Mouse (Mus musculus) embryonic facial prominence, embryonic 15.5 days (tissue): ENCODE data around the gene Birc6. TPM values are rescaled to one million over a fixed set of nuclear protein-coding genes. Genes with fewer than 3 reads are reported as not detected.
A peak's percentile ranks its signal among the peaks of the same experiment; 100 is the strongest.

Source experiments
- ATAC-seq: fragments of 200-750 bp; cut with Nextera tagmentation; 2 replicates; pipeline ENCODE4 v1.8.0; 2017; ENCODE audit warnings: low read depth, moderate TSS enrichment; ENCODE audit not compliant: insufficient number of reproducible peaks, low FRiP score, low TSS enrichment
- H3K27ac ChIP-seq: fragments of 300-500 bp; sonication (generic); replicated peaks from 2 replicates; pipeline ENCODE4 v1.5.1; 2015; ENCODE audit warnings: mild to moderate bottlenecking, inconsistent platforms
- H3K27me3 ChIP-seq: fragments of 300-500 bp; sonication (generic); 2 replicates; pipeline ENCODE4 v1.6.1; 2015; ENCODE audit warnings: inconsistent platforms
- H3K36me3 ChIP-seq: fragments of 300-500 bp; sonication (generic); 2 replicates; pipeline ENCODE4 v1.6.1; 2015; ENCODE audit warnings: mild to moderate bottlenecking, inconsistent platforms
- H3K4me1 ChIP-seq: fragments of 300-500 bp; sonication (generic); 2 replicates; pipeline ENCODE4 v1.6.1; 2015; ENCODE audit warnings: inconsistent platforms
- H3K4me2 ChIP-seq: fragments of 300-500 bp; sonication (generic); replicated peaks from 2 replicates; pipeline ENCODE4 v1.6.1; 2015; ENCODE audit warnings: mild to moderate bottlenecking, inconsistent platforms
- H3K4me3 ChIP-seq: fragments of 300-500 bp; sonication (generic); replicated peaks from 2 replicates; pipeline ENCODE4 v1.5.1; 2015; ENCODE audit warnings: mild to moderate bottlenecking, inconsistent platforms
- H3K9ac ChIP-seq: fragments of 300-500 bp; sonication (generic); 2 replicates; pipeline ENCODE4 v1.6.1; 2015; ENCODE audit warnings: inconsistent platforms
- H3K9me3 ChIP-seq: fragments of 300-500 bp; sonication (generic); replicated peaks from 2 replicates; pipeline ENCODE4 v1.6.1; 2016; ENCODE audit warnings: inconsistent platforms
- WGBS: fragments of 180-500 bp; shearing (Covaris S2); methylation state at CpG from one replicate; pipeline ENCODE4 v1.1.7; 2015; 5-methylcytosine and 5-hydroxymethylcytosine counted together
- polyA plus RNA-seq: library from polyadenylated mRNA; unstranded; fragments of >200 nt; fragmentation: Nextera tagmentation; extraction: Ambion mirVana; gene quantifications from 2 replicates; pipeline ENCODE4 v1.2.1, GENCODE M21; 2015

Birc6 gene
- polyA plus RNA-seq, 1 experiment from 2014 or later = 79.5 TPM

DNA sequence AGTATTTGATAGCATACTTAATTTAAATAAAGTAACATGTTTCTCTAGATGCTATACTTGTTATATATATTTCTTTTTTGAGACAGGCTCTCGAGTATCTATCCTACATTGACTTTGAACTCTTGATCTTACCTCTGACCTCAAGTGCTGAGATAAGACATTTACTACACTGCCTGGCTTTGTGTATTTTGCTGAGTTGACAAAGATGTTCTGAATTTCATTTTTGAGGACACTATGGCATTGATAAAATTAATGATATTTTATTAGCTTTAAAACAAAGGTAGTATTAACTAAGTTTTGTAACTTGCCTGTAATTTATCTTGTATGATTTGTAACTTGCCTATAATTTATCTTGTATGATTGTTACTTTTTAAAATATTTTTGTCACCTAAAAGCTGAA lies 41.1 kb downstream of the Birc6 start:
- no peak for ATAC-seq
- H3K27me3 ChIP-seq = no peaks in the 10 kb centered on the region
- no peaks in the 10 kb centered on the region for H3K9me3 ChIP-seq
- peaks cover 22% of the 10 kb centered on the region for H3K36me3 ChIP-seq
- no peak overlapping the region for H3K4me3 ChIP-seq
- 85% methylated on average over 1 of the region's 1 CpGs for WGBS
- no peak overlapping the region for H3K27ac ChIP-seq
- H3K4me1 ChIP-seq = no peaks in the 10 kb centered on the region
- no peak overlapping the region for H3K4me2 ChIP-seq
- H3K9ac ChIP-seq = no peak overlapping the region

DNA sequence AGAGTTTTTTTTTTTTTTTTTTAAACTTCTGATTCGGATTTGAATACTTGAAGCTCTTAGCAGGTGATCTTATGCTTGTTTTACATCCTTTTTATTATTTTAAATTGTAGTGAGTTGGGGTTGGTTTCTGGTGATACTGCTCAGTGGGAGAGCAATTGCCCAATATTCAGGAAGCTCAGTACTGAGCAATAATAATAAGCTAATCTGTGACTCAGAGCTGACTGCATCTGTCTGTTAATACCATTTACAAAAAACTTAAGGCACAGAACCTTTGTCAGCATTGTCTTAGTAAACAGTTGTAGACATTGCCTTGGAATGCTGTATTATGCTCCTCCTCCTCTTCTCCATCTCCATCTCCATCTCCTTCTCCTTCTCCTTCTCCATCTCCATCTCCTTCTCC lies 42.5 kb downstream of the Birc6 start:
- no peak overlapping the region for H3K9ac ChIP-seq
- no peaks in the 10 kb centered on the region for H3K9me3 ChIP-seq
- H3K36me3 ChIP-seq = peaks cover 18% of the 10 kb centered on the region
- H3K27ac ChIP-seq = no peak overlapping the region
- 50% methylated on average over 1 of the region's 1 CpGs for WGBS
- H3K4me2 ChIP-seq = no peak overlapping the region
- ATAC-seq = no peak
- no peaks in the 10 kb centered on the region for H3K4me1 ChIP-seq
- no peak overlapping the region for H3K4me3 ChIP-seq
- H3K27me3 ChIP-seq = no peaks in the 10 kb centered on the region

DNA sequence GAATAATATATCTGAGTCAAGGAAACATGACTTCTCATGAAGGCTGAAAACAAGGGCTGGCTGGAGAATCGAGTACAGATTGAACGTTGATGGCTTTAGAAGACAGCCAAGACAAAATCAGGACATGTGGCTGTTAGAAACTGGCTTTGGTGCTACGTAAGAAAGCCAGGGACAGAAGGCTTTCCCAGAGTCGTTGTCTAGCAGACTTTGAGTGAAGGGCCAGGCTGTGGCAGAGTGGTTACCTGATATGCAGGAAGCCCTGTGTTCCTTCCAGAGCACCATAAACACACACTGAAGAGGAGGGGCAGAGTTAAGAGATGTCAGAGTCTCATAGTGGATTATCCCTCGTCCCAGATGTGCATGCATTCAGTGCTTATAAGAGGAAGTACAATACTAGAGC lies 49.1 kb downstream of the Birc6 start:
- WGBS = 37% methylated on average over 5 of the region's 5 CpGs
- Histone ChIP-seq H3K4me2 (no peak overlapping the region), H3K27ac (no peak overlapping the region), H3K4me3 (no peak overlapping the region), H3K9me3 (no peaks in the 10 kb centered on the region), H3K36me3 (peaks cover 20% of the 10 kb centered on the region), H3K27me3 (no peaks in the 10 kb centered on the region), H3K4me1 (no peaks in the 10 kb centered on the region), H3K9ac (no peak overlapping the region)
- ATAC-seq = no peak

DNA sequence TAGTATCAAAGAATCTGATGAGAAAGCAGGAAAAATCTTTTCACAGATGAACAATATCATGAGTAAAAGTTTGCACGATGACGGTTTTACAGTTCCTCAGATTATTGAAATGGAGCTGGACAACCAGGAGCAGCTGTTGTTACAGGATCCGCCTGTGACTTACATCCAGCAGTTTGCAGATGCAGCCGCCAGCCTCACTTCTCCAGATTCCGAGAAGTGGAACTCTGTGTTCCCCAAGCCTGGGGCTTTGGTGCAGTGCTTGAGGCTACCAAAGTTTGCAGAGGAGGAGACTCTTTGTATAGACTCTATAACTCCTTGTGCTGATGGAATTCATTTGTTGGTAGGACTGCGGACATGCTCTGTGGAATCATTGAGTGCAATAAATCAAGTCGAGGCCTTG lies 51.5 kb downstream of the Birc6 start:
- H3K36me3 ChIP-seq = peaks cover 16% of the 10 kb centered on the region
- WGBS = 83% methylated on average over 7 of the region's 7 CpGs

DNA sequence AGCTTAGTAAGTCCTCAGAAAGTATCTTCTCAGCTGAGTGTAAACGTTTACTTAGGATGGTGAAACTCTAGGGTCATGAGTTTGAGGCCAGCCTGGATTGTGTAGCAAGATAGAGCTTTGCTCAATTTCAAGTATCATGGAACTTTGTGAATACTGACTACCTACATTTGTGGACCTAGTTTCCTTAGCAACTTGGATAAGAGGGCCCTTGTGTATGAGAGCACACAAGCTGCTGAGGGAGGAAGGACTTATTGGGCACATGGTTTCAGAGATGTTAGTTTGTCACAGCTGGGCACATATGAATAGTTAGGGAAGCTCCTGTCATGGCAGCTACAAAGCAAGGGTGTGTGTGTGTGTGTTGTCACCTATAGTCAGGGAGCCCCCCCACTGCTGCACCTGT lies 52.6 kb downstream of the Birc6 start:
- ATAC-seq = no peak
- H3K27me3 ChIP-seq = no peaks in the 10 kb centered on the region
- WGBS = 91% methylated on average over 1 of the region's 1 CpGs
- H3K4me1 ChIP-seq = no peaks in the 10 kb centered on the region
- H3K27ac ChIP-seq = no peak overlapping the region
- no peak overlapping the region for H3K9ac ChIP-seq
- H3K4me2 ChIP-seq = no peak overlapping the region
- no peak overlapping the region for H3K4me3 ChIP-seq
- H3K36me3 ChIP-seq = peaks cover 16% of the 10 kb centered on the region
- H3K9me3 ChIP-seq = no peaks in the 10 kb centered on the region

More for the DNA sequence above, 51.5 kb downstream of the Birc6 start:
- Histone ChIP-seq H3K4me3 (no peak overlapping the region), H3K9ac (no peak overlapping the region), H3K4me1 (no peaks in the 10 kb centered on the region), H3K9me3 (no peaks in the 10 kb centered on the region), H3K27me3 (no peaks in the 10 kb centered on the region), H3K27ac (no peak overlapping the region), H3K4me2 (no peak overlapping the region)
- no peak for ATAC-seq

DNA sequence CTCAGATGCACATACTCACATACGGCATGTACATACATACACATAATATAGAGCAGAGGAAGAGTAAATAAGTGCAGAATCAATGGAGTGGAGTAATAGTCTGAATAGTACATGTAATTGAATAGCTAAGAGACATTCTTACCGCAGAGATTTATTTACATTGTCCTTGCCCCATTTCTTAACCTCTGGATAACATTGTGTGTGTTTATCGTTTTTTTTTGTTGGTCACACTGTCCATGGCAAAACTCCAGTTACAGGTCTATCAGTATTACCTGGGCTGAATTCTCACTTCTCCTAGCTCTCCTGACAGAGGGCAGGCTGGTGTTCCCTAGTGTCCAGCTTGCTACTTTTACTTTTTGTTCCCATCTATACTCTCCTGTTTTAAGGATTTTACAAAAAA lies 58.7 kb downstream of the Birc6 start:
- no peak overlapping the region for H3K9ac ChIP-seq
- no peak for ATAC-seq
- 87% methylated on average over 3 of the region's 3 CpGs for WGBS
- no peaks in the 10 kb centered on the region for H3K9me3 ChIP-seq
- H3K27me3 ChIP-seq = no peaks in the 10 kb centered on the region
- no peaks in the 10 kb centered on the region for H3K4me1 ChIP-seq
- H3K36me3 ChIP-seq = peaks cover 13% of the 10 kb centered on the region
- H3K4me2 ChIP-seq = no peak overlapping the region
- 0 out of 2 replicates have a peak overlapping the region, but pooled peaks have one; percentile 11 for H3K27ac ChIP-seq
- H3K4me3 ChIP-seq = no peak overlapping the region

DNA sequence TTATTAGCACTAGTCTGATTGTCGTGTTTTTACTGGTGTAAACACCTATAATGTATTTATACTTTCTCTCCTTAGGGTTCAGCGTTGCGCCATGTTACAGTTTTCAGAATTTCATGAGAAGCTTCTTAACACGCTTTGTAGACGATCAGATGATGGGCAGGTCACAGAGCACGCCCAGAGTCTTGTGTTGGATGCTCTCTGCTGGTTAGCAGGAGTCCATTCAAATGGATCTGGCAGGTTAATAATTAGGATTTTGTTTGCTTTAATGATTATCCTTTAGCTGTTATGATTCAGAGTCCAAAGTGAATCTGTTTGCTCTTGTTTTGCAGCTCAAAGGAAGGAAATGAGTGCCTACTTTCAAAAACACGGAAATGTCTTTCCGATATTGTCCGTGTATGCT lies 70.8 kb downstream of the Birc6 start:
- Histone ChIP-seq H3K27me3 (no peaks in the 10 kb centered on the region), H3K4me2 (no peak overlapping the region), H3K9me3 (no peaks in the 10 kb centered on the region), H3K9ac (no peak overlapping the region), H3K27ac (no peak overlapping the region), H3K4me3 (no peak overlapping the region), H3K36me3 (peaks cover 56% of the 10 kb centered on the region), H3K4me1 (no peaks in the 10 kb centered on the region)
- no peak for ATAC-seq
- WGBS = 90% methylated on average over 9 of the region's 9 CpGs

DNA sequence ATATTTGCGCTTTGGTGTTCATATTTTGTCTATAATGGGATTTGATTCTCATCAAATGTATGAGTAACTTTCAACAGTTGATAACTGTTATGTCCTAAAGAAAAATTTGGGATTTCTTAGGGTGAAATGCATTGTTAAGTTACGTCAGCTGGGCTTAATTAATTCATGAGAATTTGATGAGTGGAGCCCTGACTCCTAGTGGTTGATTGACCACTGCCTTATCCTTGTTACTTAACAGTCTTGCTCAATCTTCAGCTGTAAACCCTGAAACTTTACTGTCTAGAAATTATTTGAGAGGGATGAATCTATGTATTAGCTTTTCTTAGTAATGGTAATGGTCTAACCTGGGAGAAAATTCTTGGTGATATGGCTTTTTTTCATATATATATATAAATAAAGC lies 71.3 kb downstream of the Birc6 start:
- ATAC-seq = no peak
- Histone ChIP-seq H3K4me2 (no peak overlapping the region), H3K27me3 (no peaks in the 10 kb centered on the region), H3K4me1 (no peaks in the 10 kb centered on the region), H3K9ac (no peak overlapping the region), H3K9me3 (no peaks in the 10 kb centered on the region), H3K4me3 (no peak overlapping the region), H3K36me3 (peaks cover 53% of the 10 kb centered on the region), H3K27ac (no peak overlapping the region)
- WGBS = 86% methylated on average over 2 of the region's 2 CpGs

DNA sequence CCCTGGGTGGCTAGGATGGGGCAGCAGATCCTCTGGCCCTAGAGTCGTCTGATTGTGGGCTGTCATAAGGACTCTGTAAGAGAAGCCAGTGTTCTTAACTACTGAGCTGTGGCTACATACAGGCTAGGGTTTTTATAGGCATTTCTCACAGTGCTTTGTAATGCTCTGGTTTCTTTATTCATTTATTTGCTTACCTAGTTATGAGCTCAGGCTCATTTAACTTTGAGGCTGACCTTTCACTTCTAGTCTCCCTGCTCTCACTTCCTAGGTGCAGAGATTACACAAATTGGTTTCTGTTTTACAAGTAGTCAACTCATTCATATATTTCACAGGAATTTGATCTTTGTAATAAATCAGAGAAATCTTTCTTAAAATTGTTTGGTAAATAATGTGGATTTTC lies 73.1 kb downstream of the Birc6 start:
- Histone ChIP-seq H3K9me3 (no peaks in the 10 kb centered on the region), H3K9ac (no peak overlapping the region), H3K27me3 (no peaks in the 10 kb centered on the region), H3K4me3 (no peak overlapping the region), H3K36me3 (peaks cover 43% of the 10 kb centered on the region), H3K4me2 (no peak overlapping the region), H3K27ac (no peak overlapping the region), H3K4me1 (no peaks in the 10 kb centered on the region)
- WGBS = 74% methylated on average over 1 of the region's 1 CpGs
- no peak for ATAC-seq

DNA sequence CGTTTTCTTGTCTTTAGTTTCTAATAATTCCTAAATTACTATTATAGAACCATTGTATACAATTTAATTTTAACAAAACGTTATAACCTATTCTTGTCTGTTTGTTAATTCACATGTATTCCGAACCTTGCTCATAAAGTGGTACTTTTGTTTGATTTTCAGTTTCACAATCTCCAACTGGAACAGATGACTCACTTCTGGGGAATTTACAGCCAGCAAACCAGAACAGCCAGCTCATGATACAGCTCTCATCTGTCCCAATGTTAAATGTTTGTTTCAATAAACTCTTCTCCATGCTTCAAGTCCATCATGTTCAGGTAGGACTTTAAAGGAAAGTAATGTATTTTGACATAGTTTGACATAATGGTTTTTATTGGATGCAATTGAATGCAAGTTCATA lies 102.7 kb downstream of the Birc6 start:
- 77% methylated on average over 3 of the region's 3 CpGs for WGBS
- ATAC-seq = no peak

DNA sequence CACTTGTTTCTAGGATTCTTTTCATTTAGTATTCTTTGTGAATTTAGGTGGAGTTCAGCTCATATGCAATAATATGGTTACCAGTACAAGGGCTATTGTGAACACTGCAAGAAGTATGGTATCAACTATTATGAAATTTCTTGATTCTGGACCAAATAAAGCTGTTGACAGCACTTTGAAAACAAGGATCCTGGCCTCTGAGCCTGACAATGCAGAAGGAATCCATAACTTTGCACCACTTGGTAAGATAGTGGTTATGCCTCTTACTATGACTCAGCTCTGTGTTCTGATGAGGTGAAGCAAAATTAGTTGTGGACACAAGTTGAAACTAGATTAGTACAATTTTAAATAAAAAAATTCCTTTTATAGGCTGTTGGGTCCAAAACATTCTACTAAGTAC lies 114.3 kb downstream of the Birc6 start:
- H3K9me3 ChIP-seq = no peaks in the 10 kb centered on the region
- no peaks in the 10 kb centered on the region for H3K4me1 ChIP-seq
- no peak overlapping the region for H3K27ac ChIP-seq
- peaks cover 61% of the 10 kb centered on the region for H3K36me3 ChIP-seq
- no peaks in the 10 kb centered on the region for H3K27me3 ChIP-seq
- H3K4me3 ChIP-seq = no peak overlapping the region
- no peak overlapping the region for H3K9ac ChIP-seq
- ATAC-seq = no peak
- H3K4me2 ChIP-seq = no peak overlapping the region

More for the DNA sequence above, 102.7 kb downstream of the Birc6 start:
- Histone ChIP-seq H3K4me2 (no peak overlapping the region), H3K4me3 (no peak overlapping the region), H3K4me1 (no peaks in the 10 kb centered on the region), H3K9ac (no peak overlapping the region), H3K27ac (no peak overlapping the region), H3K9me3 (no peaks in the 10 kb centered on the region), H3K27me3 (no peaks in the 10 kb centered on the region), H3K36me3 (peaks cover 46% of the 10 kb centered on the region)

DNA sequence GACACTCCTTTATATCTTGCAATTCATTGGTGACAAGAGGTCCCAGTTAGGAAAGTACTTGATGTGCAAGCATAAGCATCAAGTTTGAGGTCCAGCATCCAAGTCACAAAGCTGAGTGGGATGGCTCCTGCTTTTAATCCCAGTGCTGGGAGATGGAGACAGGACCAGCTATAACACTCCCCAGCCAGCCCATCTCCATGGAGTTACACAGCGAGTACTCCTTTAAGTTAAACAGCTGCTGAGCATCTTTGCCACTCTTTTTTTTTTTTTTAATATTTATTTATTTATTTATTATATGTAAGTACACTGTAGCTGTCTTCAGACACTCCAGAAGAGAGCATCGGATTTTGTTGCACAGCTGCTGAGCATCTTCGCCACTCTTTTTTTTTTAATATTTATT lies 130.3 kb downstream of the Birc6 start:
- H3K36me3 ChIP-seq = peaks cover 47% of the 10 kb centered on the region
- ATAC-seq = no peak

More for the DNA sequence above, 130.3 kb downstream of the Birc6 start:
- no peak overlapping the region for H3K9ac ChIP-seq
- 90% methylated on average over 3 of the region's 3 CpGs for WGBS
- H3K4me1 ChIP-seq = no peaks in the 10 kb centered on the region
- no peaks in the 10 kb centered on the region for H3K27me3 ChIP-seq
- H3K9me3 ChIP-seq = no peaks in the 10 kb centered on the region
- H3K4me3 ChIP-seq = no peak overlapping the region
- H3K27ac ChIP-seq = no peak overlapping the region
- H3K4me2 ChIP-seq = no peak overlapping the region
